Mouse (Mus musculus) myocyte (in vitro differentiated cells): ENCODE results near the gene Nr2c1. TPM values are rescaled to one million over a fixed set of nuclear protein-coding genes. Genes with fewer than 3 reads are reported as not detected.

Source experiments
- H3K27me3 ChIP-seq: one replicate; pipeline ENCODE4 v1.6.1; 2011; ENCODE audit not compliant: control insufficient read depth, insufficient read depth, insufficient read length
- H3K36me3 ChIP-seq: one replicate; pipeline ENCODE4 v1.6.1; 2011; ENCODE audit not compliant: control insufficient read depth, insufficient read depth
- H3K4me2 ChIP-seq: one replicate; pipeline ENCODE4 v1.6.1; 2011; ENCODE audit warnings: low read depth, control low read depth
- H3K4me3 ChIP-seq: one replicate; pipeline ENCODE4 v1.5.1; 2011; ENCODE audit warnings: mild to moderate bottlenecking, control low read depth, moderate library complexity
- H3K79me2 ChIP-seq: one replicate; pipeline ENCODE4 v1.6.1; 2011; ENCODE audit not compliant: control insufficient read depth, insufficient read depth
- H3ac ChIP-seq: one replicate; pipeline ENCODE4 v1.6.1; 2011; ENCODE audit not compliant: control insufficient read depth, insufficient read length
- CEBPB ChIP-seq: IDR thresholded peaks from 2 replicates; pipeline ENCODE4 v1.6.1; 2011; ENCODE audit warnings: mild to moderate bottlenecking, moderate library complexity; ENCODE audit not compliant: poor library complexity, insufficient read depth, severe bottlenecking
- E2F4 ChIP-seq: IDR thresholded peaks from one replicate; pipeline ENCODE4 v1.6.1; 2011; ENCODE audit warnings: mild to moderate bottlenecking, control low read depth, moderate library complexity; ENCODE audit not compliant: insufficient read depth
- MAX ChIP-seq: IDR thresholded peaks from one replicate; pipeline ENCODE4 v1.6.1; 2011; ENCODE audit warnings: low read depth, mild to moderate bottlenecking, control low read depth
- MYOD1 ChIP-seq, 3 experiments: IDR thresholded peaks; one replicate each; pipeline ENCODE4 v1.6.1; 2011; ENCODE audit warnings: control low read depth in 2 of 3, low read depth in 2 of 3, mild to moderate bottlenecking in 2 of 3, moderate library complexity in 1 of 3; ENCODE audit not compliant: insufficient read length in 2 of 3, control insufficient read depth in 1 of 3
- MYOG ChIP-seq, 3 experiments: IDR thresholded peaks; one replicate each; pipeline ENCODE4 v1.6.1; 2011; ENCODE audit warnings: control low read depth in 2 of 3, low read depth in 2 of 3, mild to moderate bottlenecking in 2 of 3; ENCODE audit not compliant: insufficient read length in 2 of 3, control insufficient read depth in 1 of 3, insufficient read depth in 1 of 3
- POLR2A ChIP-seq: IDR thresholded peaks from one replicate; pipeline ENCODE4 v1.6.1; 2011; ENCODE audit warnings: low read depth, mild to moderate bottlenecking, control low read depth, moderate library complexity; ENCODE audit not compliant: insufficient read length
- POLR2AphosphoS2 ChIP-seq: IDR thresholded peaks from one replicate; pipeline ENCODE4 v1.6.1; 2011; ENCODE audit warnings: low read depth, control low read depth; ENCODE audit not compliant: insufficient read length
- REST ChIP-seq: IDR thresholded peaks from one replicate; pipeline ENCODE4 v1.6.1; 2011; ENCODE audit warnings: mild to moderate bottlenecking, control low read depth, moderate library complexity; ENCODE audit not compliant: insufficient read depth, insufficient read length
- SRF ChIP-seq: IDR thresholded peaks from one replicate; pipeline ENCODE4 v1.6.1; 2011; ENCODE audit warnings: low read depth; ENCODE audit not compliant: control insufficient read depth, insufficient read length
- TCF12 ChIP-seq: IDR thresholded peaks from one replicate; pipeline ENCODE4 v1.6.1; 2011; ENCODE audit warnings: mild to moderate bottlenecking, control low read depth; ENCODE audit not compliant: poor library complexity, insufficient read depth, severe bottlenecking
- TCF3 ChIP-seq: IDR thresholded peaks from one replicate; pipeline ENCODE4 v1.6.1; 2011; ENCODE audit warnings: low read depth, control low read depth; ENCODE audit not compliant: insufficient read length
- USF1 ChIP-seq: IDR thresholded peaks from one replicate; pipeline ENCODE4 v1.6.1; 2011; ENCODE audit warnings: low read depth, mild to moderate bottlenecking, control low read depth, moderate library complexity
- polyA plus RNA-seq: library from polyadenylated mRNA; unstranded; fragments of >200 nt; fragmentation: generic; extraction: Trizol; gene quantifications from one replicate; pipeline ENCODE4 v1.2.1, GENCODE M21; 2012; ENCODE audit warnings: missing spikeins

The Nr2c1 gene
- polyA plus RNA-seq, 1 experiment: 8.4 TPM

DNA sequence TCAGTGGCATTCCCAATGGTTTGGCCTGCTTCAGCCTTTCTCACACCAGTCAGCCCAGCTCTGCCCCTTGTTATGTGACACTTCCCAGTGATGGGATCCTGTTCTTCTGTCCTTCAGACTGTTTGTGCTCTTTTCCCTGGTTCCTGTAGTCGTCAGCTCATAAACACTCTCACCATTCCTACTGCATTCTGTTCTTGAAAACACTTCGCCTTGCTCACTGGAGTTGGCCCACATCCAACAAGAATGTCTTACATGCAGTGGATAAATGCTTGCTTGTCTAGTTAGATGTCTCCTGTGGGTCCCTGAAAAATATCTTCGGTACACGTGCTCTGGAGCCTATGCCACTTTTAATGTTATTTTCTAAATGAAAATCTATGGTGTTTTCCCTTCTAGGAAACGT, 3.2 kb upstream of the Nr2c1 start:
- Histone ChIP-seq H3K4me3 (no peak overlapping the region), H3K27me3 (no peaks in the 10 kb centered on the region), H3K36me3 (no peaks in the 10 kb centered on the region), H3ac (no peak overlapping the region), H3K4me2 (no peak overlapping the region), H3K79me2 (peaks cover 16% of the 10 kb centered on the region)
- TF ChIP-seq TCF3: no peak
- no peak for TF ChIP-seq TCF12
- TF ChIP-seq SRF: no peak
- no peak for TF ChIP-seq MYOD1 (IDR thresholded peaks at IDR 0.05; ENCODE audit: control insufficient read depth in 1 of 3, insufficient read length in 2 of 3, low read depth in 2 of 3)
- TF ChIP-seq E2F4: no peak
- TF ChIP-seq POLR2AphosphoS2: no peak
- no peak for TF ChIP-seq MAX
- TF ChIP-seq MYOG (IDR thresholded peaks at IDR 0.05; ENCODE audit: control insufficient read depth in 1 of 3, insufficient read depth in 1 of 3, insufficient read length in 2 of 3, low read depth in 2 of 3): no peak
- no peak for TF ChIP-seq REST
- no peak for TF ChIP-seq USF1
- no peak for TF ChIP-seq CEBPB
- no peak for TF ChIP-seq POLR2A

DNA sequence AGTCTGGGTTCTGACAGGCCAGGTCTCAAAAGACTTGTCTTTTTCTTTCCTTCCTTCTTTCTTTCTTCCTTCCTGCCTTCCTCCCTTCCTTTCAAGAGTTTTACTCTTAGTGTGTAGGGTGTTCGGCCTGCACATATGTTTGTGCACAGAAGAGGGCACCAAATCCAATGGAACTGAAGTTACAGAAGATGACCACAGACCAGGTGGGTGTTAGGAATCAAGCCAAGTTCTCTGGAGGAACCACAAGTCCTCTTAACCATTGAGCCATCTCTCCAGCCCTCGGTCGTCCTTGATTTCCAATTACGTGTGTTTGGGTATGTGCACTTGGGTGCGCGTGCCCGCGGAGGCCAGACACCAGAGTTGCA, 450 bp upstream of the Nr2c1 start:
- no peak for TF ChIP-seq CEBPB
- TF ChIP-seq POLR2A: no peak
- TF ChIP-seq MAX: no peak
- no peak for TF ChIP-seq TCF12
- no peak for TF ChIP-seq REST
- no peak for TF ChIP-seq MYOG (IDR thresholded peaks at IDR 0.05; ENCODE audit: control insufficient read depth in 1 of 3, insufficient read depth in 1 of 3, insufficient read length in 2 of 3, low read depth in 2 of 3)
- TF ChIP-seq SRF: no peak
- no peak for TF ChIP-seq E2F4
- TF ChIP-seq TCF3: no peak
- TF ChIP-seq USF1: no peak
- TF ChIP-seq POLR2AphosphoS2: no peak
- no peak for TF ChIP-seq MYOD1 (IDR thresholded peaks at IDR 0.05; ENCODE audit: control insufficient read depth in 1 of 3, insufficient read length in 2 of 3, low read depth in 2 of 3)
- peaks cover 23% of the 10 kb centered on the region for H3K79me2 ChIP-seq

DNA sequence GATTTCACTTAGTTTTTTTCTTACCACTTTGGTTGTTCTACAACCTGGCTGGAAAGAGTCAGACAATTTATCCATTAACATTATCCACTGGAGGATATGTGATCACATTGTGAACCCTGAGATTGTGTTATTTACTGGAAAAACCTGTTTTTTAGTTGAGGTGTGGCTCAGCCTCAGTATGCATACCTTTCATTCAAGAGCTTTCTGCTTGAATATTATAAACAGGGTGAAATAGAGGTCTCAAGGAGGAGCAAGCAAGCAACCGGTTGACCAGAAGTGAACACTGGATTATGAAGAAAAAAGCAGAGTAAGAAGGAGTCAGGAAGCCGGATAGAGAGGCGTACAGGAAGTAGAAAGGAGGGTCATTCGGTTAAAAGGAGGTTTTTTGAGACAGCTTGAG, 3.7 kb downstream of the Nr2c1 start:
- no peaks in the 10 kb centered on the region for H3K36me3 ChIP-seq
- no peaks in the 10 kb centered on the region for H3K27me3 ChIP-seq
- H3K79me2 ChIP-seq: peaks cover 38% of the 10 kb centered on the region
- no peak overlapping the region for H3ac ChIP-seq
- H3K4me2 ChIP-seq: no peak overlapping the region
- H3K4me3 ChIP-seq: no peak overlapping the region
- TF ChIP-seq SRF (no peak), POLR2AphosphoS2 (no peak), TCF12 (no peak), REST (no peak), TCF3 (no peak)

More for the DNA sequence above, 450 bp upstream of the Nr2c1 start:
- peak overlapping the region; percentile 71 for H3K4me3 ChIP-seq
- H3K27me3 ChIP-seq: no peaks in the 10 kb centered on the region
- peak overlapping the region; percentile 39 for H3ac ChIP-seq
- no peaks in the 10 kb centered on the region for H3K36me3 ChIP-seq
- peak overlapping the region; percentile 63 for H3K4me2 ChIP-seq

DNA sequence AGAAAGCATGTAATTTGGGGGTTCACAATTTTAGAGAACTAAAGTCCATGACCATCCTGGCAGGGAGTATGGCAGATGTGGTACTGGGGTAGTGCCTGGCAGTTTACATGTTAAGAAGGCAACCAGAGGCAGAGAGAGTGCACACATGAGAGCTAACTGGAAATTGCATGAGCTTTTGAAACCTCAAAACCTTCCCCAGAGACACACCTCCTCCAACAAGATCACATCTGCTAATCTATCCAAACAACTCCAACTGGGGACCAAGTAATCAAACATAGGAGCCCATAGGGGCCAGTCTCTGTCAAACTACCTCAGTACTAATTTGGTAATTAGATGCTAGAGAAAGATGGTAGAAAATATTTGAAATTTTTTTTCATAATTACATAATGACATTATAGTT, 6.0 kb downstream of the Nr2c1 start:
- no peak overlapping the region for H3K4me2 ChIP-seq
- peaks cover 29% of the 10 kb centered on the region for H3K79me2 ChIP-seq
- H3ac ChIP-seq: no peak overlapping the region
- H3K4me3 ChIP-seq: no peak overlapping the region
- no peaks in the 10 kb centered on the region for H3K27me3 ChIP-seq
- H3K36me3 ChIP-seq: peaks cover 8% of the 10 kb centered on the region
- TF ChIP-seq MYOG (IDR thresholded peaks at IDR 0.05; ENCODE audit: control insufficient read depth in 1 of 3, insufficient read depth in 1 of 3, insufficient read length in 2 of 3, low read depth in 2 of 3) (no peak), E2F4 (no peak), TCF12 (no peak), REST (no peak)

DNA sequence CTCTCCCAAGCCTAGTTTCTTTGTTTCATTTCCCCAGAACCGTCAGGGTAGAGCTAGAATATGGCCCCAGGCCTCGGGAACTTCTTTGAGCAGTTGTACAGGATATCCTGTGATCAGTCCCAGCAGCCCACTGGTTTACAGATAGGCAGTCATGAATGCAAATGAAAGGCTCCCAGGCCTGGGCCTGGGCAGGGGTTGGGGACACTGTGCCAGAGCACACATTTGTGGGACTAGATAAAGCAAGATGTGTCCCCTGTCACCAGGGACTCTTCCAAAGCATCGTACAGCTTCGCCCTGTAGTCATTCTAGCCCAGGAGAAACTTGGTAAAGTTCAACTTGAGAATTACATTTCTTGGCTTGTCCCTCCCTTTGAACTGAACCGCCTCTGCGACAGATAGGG, 11.1 kb downstream of the Nr2c1 start:
- no peak overlapping the region for H3K4me3 ChIP-seq
- no peak overlapping the region for H3ac ChIP-seq
- peaks cover 13% of the 10 kb centered on the region for H3K79me2 ChIP-seq
- H3K4me2 ChIP-seq: no peak overlapping the region
- no peaks in the 10 kb centered on the region for H3K27me3 ChIP-seq
- peaks cover 33% of the 10 kb centered on the region for H3K36me3 ChIP-seq
- TF ChIP-seq POLR2AphosphoS2 (no peak), SRF (no peak), E2F4 (no peak), USF1 (no peak), TCF12 (no peak), MAX (no peak), MYOD1 (IDR thresholded peaks at IDR 0.05; ENCODE audit: control insufficient read depth in 1 of 3, insufficient read length in 2 of 3, low read depth in 2 of 3) (no peak), CEBPB (no peak), MYOG (IDR thresholded peaks at IDR 0.05; ENCODE audit: control insufficient read depth in 1 of 3, insufficient read depth in 1 of 3, insufficient read length in 2 of 3, low read depth in 2 of 3) (no peak), TCF3 (no peak), REST (no peak)
